Mouse (Mus musculus): ENCODE results near the gene Hpd. TPM values are rescaled to one million over a fixed set of nuclear protein-coding genes. Genes with fewer than 3 reads are reported as not detected.

Hpd gene
- polyA plus RNA-seq, 1 experiment, result not detected

Other genes starting within 250 kb of the Hpd start
- 18.7 and 20.9 TPM in 2 replicates for gene Kdm2b, start 192.9 kb downstream of the Hpd start, polyA plus RNA-seq (2012; rRNA removed)
- 17.6 and 20.6 TPM in 2 replicates for gene Orai1, start 167.7 kb downstream of the Hpd start, polyA plus RNA-seq (2012; rRNA removed)
- gene Morn3, start 135.7 kb downstream of the Hpd start, polyA plus RNA-seq (2012; rRNA removed), result 0.13 TPM in 1 of 2 replicates, not detected in the other
- 9.1 and 11.5 TPM in 2 replicates for gene Tmem120b, start 114.3 kb downstream of the Hpd start, polyA plus RNA-seq (2012; rRNA removed)
- gene Rhof, start 50.0 kb downstream of the Hpd start, polyA plus RNA-seq (2012; rRNA removed), result 37.7 and 43.4 TPM in 2 replicates
- gene Setd1b, start 40.5 kb downstream of the Hpd start, polyA plus RNA-seq (2012; rRNA removed), result 12.7 and 13.1 TPM in 2 replicates
- 26.3 and 30.2 TPM in 2 replicates for gene Psmd9, start 13.3 kb downstream of the Hpd start, polyA plus RNA-seq (2012; rRNA removed)
- gene Wdr66, start 69.4 kb upstream of the Hpd start, polyA plus RNA-seq (2012; rRNA removed), result 5.4 and 6.1 TPM in 2 replicates
- gene Bcl7a, start 161.1 kb upstream of the Hpd start, polyA plus RNA-seq (2012; rRNA removed), result 37.0 and 40.7 TPM in 2 replicates
- 18.5 and 19.4 TPM in 2 replicates for gene Mlxip, start 212.1 kb upstream of the Hpd start, polyA plus RNA-seq (2012; rRNA removed)

Data from frontal cortex, adult 2 months (tissue).